Mouse (Mus musculus): Measurements from ENCODE around the gene Rev3l.

- TF ChIP-seq CTCF (IDR thresholded peaks at IDR 0.05; ENCODE audit: low read depth, low read length) = no peak
- TF ChIP-seq GATA1 (IDR thresholded peaks at IDR 0.05; ENCODE audit: borderline replicate concordance, low read length) = no peak
- TF ChIP-seq GATA2 (IDR thresholded peaks at IDR 0.05; ENCODE audit: borderline replicate concordance, low read depth, low read length) = no peak
These were observed 762 bp upstream of the Rev3l start for GRCm38 (mm10) chr10:39730976-39731735.
